Mouse (Mus musculus) layer of hippocampus, postnatal 10 days (tissue): ENCODE results near the gene Pik3cg. TPM values are rescaled to one million over a fixed set of nuclear protein-coding genes. Genes with fewer than 3 reads are reported as not detected.

ENCODE experiments used
- DNase-seq, 2 experiments: peaks; one replicate each; pipeline ENCODE4 v3.0.0; 2021; ENCODE audit warnings: low spot score in 2 of 2
- total RNA-seq, 2 experiments: library from RNA; stranded (reverse); gene quantifications; 2 replicates each; pipeline ENCODE4 v1.2.3; 2021

Pik3cg gene
- total RNA-seq, 2 experiments from 2014 or later, result 3.3 to 4.9 TPM

DNA sequence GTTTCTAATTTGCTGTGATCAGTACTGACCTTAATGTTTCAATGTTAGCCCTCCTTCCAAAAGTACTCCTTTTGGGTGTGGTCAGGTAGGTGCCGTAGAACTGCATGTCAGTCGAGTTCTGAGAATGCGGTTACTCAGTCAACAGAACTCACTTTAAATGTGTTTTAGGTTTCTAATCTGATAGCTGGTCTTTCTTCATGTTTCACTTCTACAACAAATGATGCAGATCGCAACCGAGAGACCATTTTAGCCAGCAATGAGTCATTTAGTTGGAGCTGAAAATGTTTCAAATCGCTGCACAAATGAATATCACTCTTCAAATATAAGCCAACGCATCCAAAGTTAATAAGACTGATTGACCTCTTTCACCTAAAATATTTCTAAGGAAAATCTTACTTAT, 6.5 kb downstream of the Pik3cg start:
- no peak for DNase-seq

DNA sequence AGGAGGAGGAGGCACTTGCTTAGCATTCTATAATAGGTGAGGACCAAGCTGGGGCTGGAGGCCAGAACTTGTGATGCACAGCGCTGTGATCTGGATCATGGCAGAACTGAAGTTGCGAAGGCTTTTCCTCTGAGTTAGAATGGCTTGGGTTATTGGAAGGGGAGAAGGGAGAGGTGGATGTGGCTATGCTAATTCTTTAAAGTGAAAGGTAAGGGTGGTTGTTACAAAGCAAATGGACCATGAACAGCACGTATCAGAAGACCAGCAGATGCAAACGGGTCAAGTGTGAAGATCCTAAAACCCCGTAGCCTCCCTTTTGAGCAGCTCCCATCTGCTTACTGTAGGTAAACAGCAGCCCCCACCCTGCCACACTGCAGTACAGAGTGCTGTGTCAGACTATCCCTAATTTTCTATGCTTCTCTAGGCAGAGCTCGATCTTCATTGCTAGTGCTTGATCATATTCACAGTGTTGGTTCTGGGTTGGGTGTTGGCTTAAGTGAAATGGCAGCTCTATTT, 7.3 kb downstream of the Pik3cg start:
- no peak for DNase-seq

- no peak for DNase-seq
These were observed 7.9 kb downstream of the Pik3cg start for GRCm38 (mm10) chr12:32200387-32201069.

DNA sequence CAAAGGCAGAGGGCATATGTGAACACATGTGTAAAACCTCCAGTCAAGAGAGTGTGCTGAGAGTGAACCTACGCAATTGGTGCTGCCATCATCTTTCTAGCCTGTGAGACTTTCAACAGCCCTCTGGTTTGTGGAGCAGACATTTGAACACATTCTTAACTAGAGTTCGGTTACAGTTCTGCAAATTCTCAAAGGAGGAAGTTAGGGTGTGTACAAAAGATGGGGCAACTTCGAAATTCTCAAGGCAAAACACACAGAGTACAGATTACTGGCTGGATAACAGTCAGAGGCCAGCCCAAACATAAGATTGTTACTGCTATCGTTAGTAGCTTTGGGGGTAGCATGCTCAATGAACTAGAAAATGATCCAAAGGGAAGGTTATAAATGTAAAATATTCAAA, 9.0 kb downstream of the Pik3cg start:
- DNase-seq, result no peak

GRCm38 (mm10) chr12:32198025-32198424, 10.4 kb downstream of the Pik3cg start:
- DNase-seq, result no peak

DNA sequence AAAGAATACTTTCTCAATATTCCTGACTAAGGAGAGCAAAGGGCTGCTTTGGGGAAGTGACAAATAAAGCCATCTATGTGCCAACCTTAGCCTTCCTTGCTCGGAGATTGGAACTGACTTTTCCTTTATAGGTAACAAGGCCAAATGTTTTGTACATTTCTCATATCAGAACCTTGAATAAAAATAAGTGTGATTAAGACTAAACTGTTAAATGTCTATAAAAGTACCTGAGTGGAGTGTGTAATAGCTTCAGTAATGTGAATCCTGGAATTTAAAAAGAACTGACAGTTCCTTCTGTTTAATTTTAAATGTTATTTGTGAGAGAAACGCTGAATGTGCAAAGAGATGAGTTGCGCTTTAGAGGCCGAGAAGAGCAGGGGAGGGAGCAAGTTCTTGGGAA, 13.5 kb downstream of the Pik3cg start:
- no peak for DNase-seq

DNA sequence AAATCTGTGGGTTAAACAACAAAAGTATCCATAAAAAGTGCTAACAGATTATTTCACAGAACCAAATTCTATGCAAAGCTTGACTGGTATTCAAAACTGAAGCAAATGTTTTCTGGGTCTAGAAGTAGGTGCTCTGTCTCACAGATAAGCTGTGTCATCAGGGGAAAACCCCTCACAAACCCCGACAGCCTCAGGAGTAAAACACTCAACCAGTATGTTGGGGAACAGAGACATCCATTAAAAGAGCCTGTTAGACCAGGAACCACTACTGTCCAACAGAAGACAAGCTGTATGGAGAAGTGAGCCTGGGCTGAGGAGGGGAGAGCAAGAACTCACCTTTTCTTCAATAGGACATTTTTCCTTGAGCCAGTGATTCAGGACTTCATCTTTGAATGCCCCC, 14.1 kb downstream of the Pik3cg start:
- DNase-seq, result no peak

- no peak for DNase-seq
These were observed 17.5 kb downstream of the Pik3cg start for GRCm38 (mm10) chr12:32190927-32191326.

DNA sequence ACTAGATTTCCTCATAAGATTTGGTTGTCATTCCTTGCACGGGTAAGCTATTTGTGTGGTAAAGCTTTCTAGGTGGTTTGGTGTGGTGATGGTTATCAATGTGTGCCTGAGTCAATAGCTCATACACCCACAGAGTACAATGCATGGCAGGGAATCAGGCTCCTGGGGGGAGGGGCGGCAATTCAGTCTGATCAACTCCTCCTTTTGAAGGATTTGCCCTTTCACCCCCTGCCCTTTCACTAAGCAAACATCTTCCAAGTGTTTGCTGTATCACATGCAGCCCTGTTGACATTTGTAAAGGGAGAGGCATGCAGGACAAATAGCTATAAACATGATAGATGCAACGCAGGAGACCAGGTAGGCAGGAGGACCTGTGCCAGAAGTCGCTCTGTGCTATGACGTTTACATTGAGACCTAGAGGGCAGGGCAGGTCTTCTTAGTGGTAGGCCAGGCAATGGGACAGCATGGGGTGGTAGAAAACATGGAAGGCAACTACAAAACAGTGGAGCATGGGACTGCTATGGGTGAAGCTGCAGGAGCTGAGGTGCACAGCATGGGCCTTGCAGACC, 20.7 kb downstream of the Pik3cg start:
- DNase-seq, result no peak

DNA sequence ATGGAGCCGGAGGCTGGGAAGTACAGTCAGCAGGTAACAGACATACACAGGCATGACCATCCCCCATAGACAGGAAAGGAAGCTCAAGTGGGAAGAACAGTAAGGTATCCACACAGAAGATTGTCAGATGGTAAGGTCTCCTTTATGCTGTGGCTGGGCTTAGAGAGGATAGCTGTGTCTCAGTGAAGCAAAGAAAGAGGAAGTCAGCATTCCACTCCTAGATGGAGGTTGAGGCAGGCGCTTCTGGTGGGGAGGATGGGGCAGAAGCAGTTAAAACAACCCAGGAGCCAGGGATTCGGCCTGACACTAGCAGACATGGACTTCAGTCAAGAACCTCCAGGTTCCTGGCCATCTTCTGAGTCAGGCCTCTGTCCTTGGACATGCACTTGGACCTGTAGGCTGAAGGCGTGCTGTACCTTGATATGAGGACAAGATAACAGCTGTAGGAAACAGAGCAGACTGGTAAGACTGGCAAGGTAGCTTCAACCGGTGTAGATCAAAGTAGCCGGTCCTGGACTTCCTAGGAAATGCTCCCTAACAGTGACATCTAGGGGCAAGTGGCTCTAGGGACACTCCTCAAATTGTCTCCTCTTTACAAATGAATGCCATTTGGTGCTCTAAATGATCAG, 21.7 kb downstream of the Pik3cg start:
- no peak for DNase-seq

DNA sequence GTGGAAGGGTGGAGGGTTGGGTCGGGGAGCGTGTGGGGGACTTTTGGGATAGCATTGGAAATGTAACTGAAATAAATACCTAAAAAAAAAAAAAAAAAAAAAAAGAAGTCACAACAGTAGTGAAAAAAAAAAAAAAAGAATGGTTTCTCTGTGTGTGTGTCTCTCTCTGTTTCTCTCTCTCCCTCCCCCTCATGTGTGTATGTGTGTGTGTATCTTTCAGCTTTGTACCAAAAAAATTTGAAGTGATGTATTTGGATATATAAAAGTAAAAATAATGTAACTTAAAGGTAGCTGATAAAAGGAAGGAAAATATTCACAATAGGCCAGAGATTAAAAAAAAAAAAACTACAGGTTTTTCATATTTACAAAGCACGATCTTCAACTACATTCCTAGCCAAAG, 23.6 kb downstream of the Pik3cg start:
- no peak for DNase-seq

DNA sequence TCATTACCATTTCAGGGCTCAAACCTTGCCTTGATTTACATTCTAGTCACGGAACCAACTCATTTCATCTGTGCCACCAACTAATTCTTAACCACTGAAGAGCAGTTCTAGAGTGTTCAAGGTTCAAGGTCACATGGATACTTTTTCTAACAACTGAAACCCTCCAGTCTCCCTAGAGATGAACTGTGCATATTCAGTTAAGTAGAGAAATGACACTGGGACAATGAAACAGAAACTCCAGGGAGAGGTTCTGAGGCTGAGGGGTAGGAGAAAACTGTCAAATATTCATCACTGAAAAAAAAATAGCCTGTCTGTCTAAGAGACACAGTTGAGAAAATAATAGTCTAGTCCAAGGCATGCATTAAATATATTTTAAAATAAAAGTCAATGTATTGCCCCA, 24.9 kb downstream of the Pik3cg start:
- no peak for DNase-seq

DNA sequence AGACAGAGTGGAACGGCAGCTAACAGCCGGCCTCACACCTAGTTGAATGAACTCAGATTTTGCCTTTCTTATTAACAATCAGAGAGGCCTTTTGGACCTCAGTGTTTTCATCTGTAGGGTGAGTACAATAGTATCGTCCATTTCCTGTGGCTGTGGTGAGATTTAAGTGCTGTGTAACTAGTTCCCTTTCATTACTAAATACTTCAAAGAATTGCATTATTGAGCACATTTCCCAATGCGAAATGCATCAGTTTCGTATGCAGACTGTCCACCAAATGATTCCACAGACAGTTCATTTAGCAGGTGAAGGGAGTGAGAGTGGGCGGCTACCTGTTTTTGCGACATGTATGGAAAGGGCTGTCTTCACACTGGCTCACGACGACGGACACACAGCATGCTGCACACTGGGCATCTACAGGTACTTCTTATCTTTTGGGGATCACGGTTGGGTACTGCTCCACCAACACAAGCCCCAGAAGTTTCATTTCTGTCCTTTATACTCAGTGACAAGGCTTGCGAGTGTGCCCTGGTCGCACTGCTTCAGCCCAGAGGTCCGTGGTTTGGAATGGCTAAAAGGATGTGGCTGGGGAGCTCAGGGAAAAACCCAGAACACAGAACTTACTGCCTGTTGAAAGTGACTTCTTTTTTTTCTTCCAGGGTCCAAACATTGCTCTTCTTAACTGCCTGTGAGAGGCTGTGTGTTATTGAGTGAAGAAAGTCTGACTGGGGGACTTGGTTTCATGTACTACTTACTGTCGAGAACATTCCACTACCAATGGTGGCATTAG, 25.6 kb downstream of the Pik3cg start:
- DNase-seq, result no peak

DNA sequence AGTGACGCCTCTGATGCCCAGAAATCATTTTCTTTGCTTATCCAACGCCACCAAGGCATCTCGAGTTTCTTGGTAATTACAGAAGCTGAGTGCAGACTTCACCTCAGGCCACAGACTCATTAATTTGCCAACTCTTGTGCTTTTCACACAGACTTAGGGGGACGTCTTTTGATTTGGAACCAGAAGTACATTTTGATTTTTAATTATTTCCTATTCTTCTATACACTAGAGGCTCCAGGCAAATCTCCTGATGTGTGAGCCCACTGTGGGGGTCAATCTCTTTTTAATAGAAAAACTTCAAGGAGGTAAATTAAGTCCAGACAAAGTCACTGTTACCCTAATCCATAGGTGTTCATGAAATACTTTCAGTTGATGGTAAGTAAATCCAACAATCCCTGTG, 26.6 kb downstream of the Pik3cg start:
- DNase-seq, result no peak

GRCm38 (mm10) chr12:32174437-32174836, 34.0 kb downstream of the Pik3cg start:
- DNase-seq, result no peak

GRCm38 (mm10) chr12:32172826-32173225, 35.6 kb downstream of the Pik3cg start:
- DNase-seq, result no peak

GRCm38 (mm10) chr12:32169164-32169563, 39.3 kb downstream of the Pik3cg start:
- DNase-seq, result no peak

DNA sequence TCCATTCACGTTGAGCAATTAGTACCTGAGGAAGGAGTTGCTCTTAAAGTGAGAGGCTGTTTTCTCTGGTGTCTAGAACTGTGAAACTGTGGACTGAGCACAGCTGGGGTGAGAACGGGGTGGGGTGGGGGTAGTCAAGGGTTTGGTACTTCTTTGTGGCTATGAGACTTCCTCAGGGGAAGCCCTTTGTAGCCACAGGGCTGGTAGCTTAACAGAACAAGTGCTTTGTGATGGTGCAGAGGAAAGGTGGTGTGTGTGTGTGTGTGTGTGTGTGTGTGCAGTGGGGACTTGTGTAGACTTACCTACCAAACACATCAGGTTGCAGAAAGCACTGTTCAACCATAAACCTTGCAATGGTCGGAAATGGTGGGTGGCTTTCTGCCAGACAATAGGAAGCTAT, 39.7 kb downstream of the Pik3cg start:
- DNase-seq, result no peak

DNA sequence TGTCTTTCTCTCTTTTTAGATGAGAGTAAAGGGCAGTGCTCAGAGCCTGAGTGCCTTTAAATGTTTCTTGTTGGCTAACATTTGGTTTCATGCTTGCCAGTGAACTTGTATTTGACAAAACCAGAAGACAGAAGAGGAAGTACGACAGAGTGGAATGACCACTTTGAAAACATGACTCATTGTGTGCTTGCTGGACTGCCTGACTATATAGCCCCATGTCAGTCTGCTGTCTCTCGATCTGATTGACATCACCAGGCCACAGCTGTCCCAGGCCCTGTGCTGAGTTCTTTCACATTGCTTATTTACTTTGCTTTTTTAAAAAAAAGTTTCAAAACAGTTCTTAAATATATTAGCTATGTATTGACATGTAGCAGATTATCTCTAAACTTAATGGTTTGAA, 44.8 kb downstream of the Pik3cg start:
- DNase-seq, result no peak

DNA sequence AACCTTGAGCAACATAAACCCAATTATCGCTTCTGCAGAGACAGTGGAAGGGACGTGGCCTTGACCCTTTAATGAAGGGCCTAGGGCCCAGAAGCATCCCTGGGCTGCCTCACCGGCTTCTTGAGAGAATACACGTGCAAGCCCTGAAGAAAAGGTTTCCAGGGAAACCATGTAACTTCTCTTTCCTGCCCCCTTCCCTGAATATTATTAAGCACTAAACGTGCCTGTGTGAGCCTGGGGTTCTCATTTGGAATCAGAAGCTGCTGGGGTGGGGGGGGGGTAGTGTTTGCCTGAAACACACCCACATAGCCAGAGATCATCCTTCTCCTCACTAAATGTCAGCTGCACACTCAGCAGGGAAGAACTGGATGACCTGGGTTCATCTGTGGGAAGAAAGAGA, 49.7 kb downstream of the Pik3cg start:
- DNase-seq, result no peak

GRCm38 (mm10) chr12:32146606-32147005, 61.9 kb downstream of the Pik3cg start:
- no peak for DNase-seq

DNA sequence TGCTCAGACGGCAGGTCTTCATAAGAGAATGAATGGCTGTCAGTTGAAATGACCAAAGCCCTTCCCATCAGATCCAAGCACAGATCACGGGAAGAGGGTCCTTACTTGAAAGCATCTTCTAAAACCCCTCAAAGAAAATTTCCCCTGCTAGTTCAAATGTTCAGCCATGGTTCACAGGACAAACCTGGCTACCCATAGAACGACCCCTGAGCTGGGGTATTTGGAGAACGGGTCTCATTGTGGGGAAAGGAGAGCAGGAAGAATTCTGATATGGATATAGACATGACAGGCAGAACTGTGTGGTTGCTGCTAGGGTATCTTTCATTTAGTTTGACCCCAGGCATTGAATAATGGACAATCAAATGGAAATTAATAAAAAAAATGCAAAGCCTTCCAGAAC, 62.8 kb downstream of the Pik3cg start:
- no peak for DNase-seq
